Mouse (Mus musculus) cerebellum, postnatal 36 days (tissue): ENCODE data around the gene Ctdspl.

Source experiments
- DNase-seq, 2 experiments: peaks; one replicate each; pipeline ENCODE4 v3.0.0; 2021 to 2022; ENCODE audit warnings: mixed read lengths in 2 of 2

Gene Ctdspl

GRCm38 (mm10) chr9:118950061-118950460, 23.8 kb downstream of the Ctdspl start:
- no peak for DNase-seq

- no peak for DNase-seq
Measured at GRCm38 (mm10) chr9:118950751-118951150, 24.5 kb downstream of the Ctdspl start.

DNA sequence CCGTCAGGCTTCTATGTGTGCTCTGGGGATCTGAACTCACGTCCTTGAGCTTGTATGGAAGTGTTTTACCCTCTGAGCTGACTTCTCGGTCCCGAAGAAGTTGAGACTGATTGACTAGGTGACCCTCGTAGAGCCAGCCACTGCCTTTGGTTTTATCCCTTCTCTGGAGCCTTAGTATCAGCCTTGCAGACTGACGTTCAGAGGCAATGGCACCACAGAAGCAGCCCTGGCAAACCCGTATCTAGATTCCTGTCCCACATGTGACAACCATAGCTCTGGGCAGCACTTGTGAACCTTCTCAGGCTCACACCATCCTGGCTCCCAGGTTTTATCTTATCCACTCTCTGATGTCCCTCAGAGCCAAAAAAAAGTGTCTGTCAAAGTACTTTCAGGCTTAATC, 25.1 kb downstream of the Ctdspl start:
- DNase-seq = no peak

DNA sequence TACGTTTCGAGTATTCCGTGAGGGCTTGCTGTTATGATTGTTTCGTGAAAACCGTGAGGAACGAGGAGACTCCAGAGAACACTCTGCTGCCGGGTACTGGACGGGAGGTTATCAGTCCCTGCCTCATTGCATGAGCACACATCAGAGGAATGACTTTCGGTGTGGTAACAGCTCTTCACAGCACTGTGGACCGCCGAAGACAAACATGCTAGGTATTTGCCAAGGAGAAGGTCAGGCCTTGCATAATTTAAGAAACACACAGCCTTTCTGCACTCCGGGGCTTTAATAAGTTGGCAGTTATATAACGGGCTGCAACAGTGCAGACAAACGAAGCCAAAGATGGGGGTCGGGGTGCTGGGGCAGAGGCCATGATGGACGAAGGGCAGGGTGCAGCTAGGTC, 25.9 kb downstream of the Ctdspl start:
- no peak for DNase-seq

DNA sequence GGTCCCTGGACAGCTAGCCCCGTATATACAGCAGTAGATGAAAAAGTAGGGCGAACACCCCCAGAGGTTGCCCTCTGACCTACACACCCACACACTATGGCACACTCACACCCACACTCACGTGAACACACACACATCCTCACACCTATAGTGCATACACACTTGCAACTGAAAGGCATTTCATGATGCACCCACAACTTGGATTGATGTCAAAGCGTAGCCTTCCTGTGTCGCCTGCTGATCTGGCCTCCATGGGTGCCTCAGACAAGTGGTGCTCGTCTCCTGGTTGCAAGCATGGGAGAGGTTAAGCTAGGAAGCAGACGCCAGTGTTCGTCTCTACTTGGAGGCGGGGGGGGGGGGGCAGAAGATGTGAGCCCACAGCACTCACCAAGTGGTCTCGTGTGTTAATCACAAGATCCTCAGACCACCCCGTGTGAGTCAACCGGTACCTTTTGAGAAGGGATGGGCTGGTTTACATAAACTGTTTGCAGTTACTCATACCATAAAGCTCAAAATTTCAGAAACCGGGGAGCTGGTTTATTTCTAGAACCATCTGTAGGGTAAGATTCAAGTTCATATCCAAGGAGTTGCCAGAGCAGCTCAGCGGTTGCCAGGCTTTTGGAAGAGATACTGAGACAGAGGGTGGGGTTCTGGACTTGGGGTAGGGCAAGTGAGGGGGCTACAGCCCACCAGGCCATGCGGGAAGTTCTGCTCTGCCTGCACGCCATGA, 27.4 kb downstream of the Ctdspl start:
- no peak for DNase-seq

- DNase-seq = no peak
Measured at GRCm38 (mm10) chr9:118958802-118959201, 32.5 kb downstream of the Ctdspl start.

- DNase-seq = no peak
Measured at GRCm38 (mm10) chr9:118960415-118961091, 34.3 kb downstream of the Ctdspl start.

- DNase-seq = no peak
Measured at GRCm38 (mm10) chr9:118963149-118963548, 36.9 kb downstream of the Ctdspl start.

- DNase-seq = no peak
Measured at GRCm38 (mm10) chr9:118964263-118965034, 38.2 kb downstream of the Ctdspl start.

- no peak for DNase-seq
Measured at GRCm38 (mm10) chr9:118969810-118970209, 43.6 kb downstream of the Ctdspl start.

GRCm38 (mm10) chr9:118973028-118973427, 46.8 kb downstream of the Ctdspl start:
- no peak for DNase-seq

GRCm38 (mm10) chr9:118973566-118973965, 47.3 kb downstream of the Ctdspl start:
- DNase-seq = no peak

DNA sequence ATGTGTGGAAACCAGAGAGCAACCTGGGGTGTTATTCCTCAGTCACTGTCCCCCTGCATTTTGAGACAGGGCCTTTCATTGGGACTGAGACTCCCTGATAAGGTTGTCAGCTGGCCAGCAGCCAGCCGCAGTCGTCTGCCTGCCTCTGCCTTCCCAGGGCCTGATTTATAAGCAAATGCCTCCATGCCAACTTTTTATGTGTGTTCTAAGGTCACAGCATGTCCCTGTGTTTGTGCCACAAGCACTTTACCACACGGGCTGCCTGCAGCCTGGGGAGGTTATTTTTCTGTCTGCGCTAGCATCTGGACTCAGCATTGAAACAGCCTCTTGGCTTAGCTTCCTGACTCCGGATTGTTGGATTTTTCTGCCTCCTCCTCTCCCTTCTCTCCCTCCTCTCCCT, 47.9 kb downstream of the Ctdspl start:
- peak in 1 of 2 experiments; percentile 21 for DNase-seq

DNA sequence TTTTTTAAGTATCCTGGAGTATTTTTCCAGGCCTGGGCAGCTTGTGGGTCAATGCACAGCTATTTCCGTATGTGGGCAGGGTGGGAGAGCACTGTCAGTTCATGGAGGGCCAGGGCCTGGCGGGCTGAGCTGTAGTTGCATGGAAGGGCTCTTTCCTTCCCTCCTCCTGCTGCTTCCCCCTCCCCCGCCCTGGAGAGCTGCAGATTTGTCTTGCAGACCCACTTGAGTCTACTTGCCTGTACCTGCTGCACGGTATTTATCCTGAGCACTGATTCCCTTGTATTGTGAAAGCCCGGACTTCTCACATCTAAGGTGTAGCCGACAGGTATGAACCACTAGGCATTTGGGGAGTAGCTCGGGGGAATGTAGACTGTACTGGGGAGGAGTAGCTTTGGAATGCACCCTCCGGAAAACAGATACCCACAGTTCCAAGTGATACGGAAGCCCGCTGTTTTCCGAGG, 49.0 kb downstream of the Ctdspl start:
- no peak for DNase-seq

GRCm38 (mm10) chr9:118975758-118976157, 49.5 kb downstream of the Ctdspl start:
- DNase-seq = no peak

GRCm38 (mm10) chr9:118976561-118976960, 50.3 kb downstream of the Ctdspl start:
- DNase-seq = peak; percentile 35 to 44

DNA sequence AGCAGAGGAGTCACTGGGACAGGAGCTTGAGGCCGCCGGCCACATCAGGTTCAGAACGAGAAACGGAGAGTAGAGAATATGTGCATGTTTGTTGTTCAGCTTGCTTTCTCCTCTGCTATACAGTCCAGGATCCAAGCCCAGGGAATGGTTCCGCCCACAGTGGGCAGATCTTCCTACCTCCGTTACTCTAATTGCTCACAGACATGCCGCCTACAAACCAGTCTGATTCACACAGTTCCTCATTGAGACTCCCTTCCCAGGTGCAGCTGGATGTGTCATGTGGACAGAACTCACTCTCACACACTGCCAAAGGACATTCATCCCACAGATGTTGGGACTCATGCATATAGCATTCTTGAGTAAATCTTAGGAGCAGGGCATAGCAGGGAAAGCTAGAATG, 51.2 kb downstream of the Ctdspl start:
- no peak for DNase-seq

- peak in 1 of 2 experiments; percentile 14 for DNase-seq
Measured at GRCm38 (mm10) chr9:118980411-118980823, 54.2 kb downstream of the Ctdspl start.

- no peak for DNase-seq
Measured at GRCm38 (mm10) chr9:118984650-118985432, 58.6 kb downstream of the Ctdspl start.

DNA sequence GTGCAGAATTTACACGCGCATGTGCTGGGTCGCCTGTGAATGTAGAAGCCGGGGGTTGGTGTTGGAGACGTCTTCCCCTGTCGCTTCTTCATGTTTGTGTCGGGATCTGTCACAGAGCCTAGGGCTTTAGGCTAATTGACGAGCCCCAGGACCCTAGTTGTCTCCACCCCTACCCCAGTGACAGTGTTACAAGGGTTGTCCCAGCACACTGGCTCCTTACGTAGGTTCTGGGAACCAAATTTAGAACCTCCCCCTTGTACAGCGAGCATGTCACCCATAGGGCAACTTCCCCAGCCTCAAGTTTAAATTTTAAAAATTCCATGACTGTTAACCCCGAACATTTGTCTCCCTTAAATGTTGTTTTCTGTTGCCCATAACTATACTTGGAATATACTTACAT, 60.0 kb downstream of the Ctdspl start:
- no peak for DNase-seq

DNA sequence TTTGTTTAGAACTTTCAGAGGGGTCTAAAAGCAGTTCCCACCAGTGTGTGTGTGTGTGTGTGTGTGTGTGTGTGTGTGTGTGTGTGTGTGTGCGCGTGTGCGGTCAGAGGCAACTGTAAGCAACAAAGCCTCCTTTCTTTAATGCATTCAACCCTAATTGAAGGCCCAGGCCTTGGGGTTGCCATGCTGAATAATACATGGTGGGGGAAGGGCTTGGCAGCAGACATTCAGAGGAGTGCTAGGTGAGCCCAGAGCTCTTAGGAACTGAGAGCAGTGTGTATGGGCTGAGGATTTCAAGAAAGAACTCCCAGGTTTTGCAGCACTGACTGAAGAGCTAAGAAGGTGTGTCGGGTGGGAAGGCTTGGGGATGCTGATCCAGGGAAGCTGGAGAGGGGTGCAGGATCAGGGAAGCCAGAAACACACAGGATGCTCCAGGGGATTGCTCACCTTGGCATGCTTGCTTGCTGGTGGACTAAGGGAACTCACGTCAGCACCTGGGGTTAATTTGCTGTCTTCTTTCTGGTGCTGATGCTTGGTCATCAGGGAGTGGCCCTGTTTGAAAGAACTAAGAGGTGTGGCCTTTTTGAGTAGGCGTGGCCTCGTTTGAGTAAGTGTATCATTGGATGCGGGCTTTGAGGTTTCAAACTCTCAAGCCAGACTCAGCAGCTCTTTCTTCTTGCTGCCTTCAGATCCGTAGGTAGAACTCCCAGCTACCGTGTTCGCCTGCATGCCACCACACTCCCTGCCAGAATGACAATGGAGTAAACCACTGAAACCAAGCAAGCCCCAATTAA, 62.7 kb downstream of the Ctdspl start:
- DNase-seq = no peak

GRCm38 (mm10) chr9:118990490-118990889, 64.2 kb downstream of the Ctdspl start:
- no peak for DNase-seq
